Mouse (Mus musculus): ENCODE measurements around the gene Steap1.

- TF ChIP-seq CTCF (IDR thresholded peaks at IDR 0.05; ENCODE audit: low read depth) (no peak), EP300 (IDR thresholded peaks at IDR 0.05; ENCODE audit: low read depth) (no peak)
Measured at GRCm38 (mm10) chr5:5688228-5688627, 60.9 kb downstream of the Steap1 start.

Measured in heart, postnatal 0 days (tissue).